Mouse (Mus musculus): ENCODE results near the gene Fshr.

DNA sequence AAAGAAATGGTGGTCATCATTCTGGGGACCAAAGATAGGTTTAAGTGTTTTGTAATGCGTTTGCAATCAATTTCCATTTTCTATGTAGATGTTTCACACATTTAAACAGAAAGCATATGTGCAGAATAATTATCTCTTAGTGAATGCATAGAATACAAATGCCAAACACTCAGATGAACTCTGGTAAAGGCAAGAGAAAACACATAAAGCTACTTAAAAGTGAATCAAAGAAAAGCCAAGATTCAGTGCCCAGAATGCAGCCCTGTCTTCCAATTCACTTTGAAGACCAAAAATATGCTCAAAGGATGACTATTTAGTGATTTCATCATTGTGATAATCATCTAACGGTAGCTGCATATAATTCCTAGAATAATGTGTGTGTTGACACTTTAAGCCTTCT lies 81.2 kb downstream of the Fshr start:
- TF ChIP-seq CTCF (IDR thresholded peaks at IDR 0.05; ENCODE audit: low read depth, low read length): no peak
- no peak for TF ChIP-seq POLR2A (IDR thresholded peaks at IDR 0.05; ENCODE audit: insufficient read depth, low read length)
- TF ChIP-seq EP300 (IDR thresholded peaks at IDR 0.05; ENCODE audit: insufficient read depth, low read depth, low read length): no peak

Measured in ES-Bruce4 (cell line).